Mouse (Mus musculus) neural tube, embryonic 11.5 days (tissue): ENCODE measurements around the gene Senp6. TPM values are rescaled to one million over a fixed set of nuclear protein-coding genes. Genes with fewer than 3 reads are reported as not detected.

ENCODE experiments used
- ATAC-seq: fragments of 200-750 bp; cut with Nextera tagmentation; 2 replicates; pipeline ENCODE4 v1.8.0; 2017; ENCODE audit warnings: moderate number of reproducible peaks, mild to moderate bottlenecking, moderate TSS enrichment, moderate library complexity; ENCODE audit not compliant: insufficient read depth, low FRiP score, low TSS enrichment
- DNase-seq: peaks from one replicate; pipeline ENCODE4 v3.0.0-alpha.2; 2015; ENCODE audit warnings: low spot score
- H3K27ac ChIP-seq: fragments of 300-500 bp; sonication (generic); 2 replicates; pipeline ENCODE4 v1.5.1; 2014; ENCODE audit warnings: low read depth, mild to moderate bottlenecking, low read length
- H3K27me3 ChIP-seq: fragments of 300-500 bp; sonication (generic); 2 replicates; pipeline ENCODE4 v1.6.1; 2014; ENCODE audit warnings: mild to moderate bottlenecking, low read length, mixed read lengths; ENCODE audit not compliant: control insufficient read depth, insufficient read depth
- H3K36me3 ChIP-seq: fragments of 300-500 bp; sonication (generic); 2 replicates; pipeline ENCODE4 v1.6.1; 2014; ENCODE audit warnings: mild to moderate bottlenecking, low read length, moderate library complexity, mixed read lengths; ENCODE audit not compliant: control insufficient read depth, insufficient read depth
- H3K4me1 ChIP-seq: fragments of 300-500 bp; sonication (generic); 2 replicates; pipeline ENCODE4 v1.6.1; 2014; ENCODE audit warnings: low read length, mixed read lengths; ENCODE audit not compliant: control insufficient read depth, insufficient read depth
- H3K4me2 ChIP-seq: fragments of 300-500 bp; sonication (generic); 2 replicates; pipeline ENCODE4 v1.6.1; 2014; ENCODE audit warnings: low read depth, mild to moderate bottlenecking, moderate library complexity
- H3K4me3 ChIP-seq: fragments of 300-500 bp; sonication (generic); 2 replicates; pipeline ENCODE4 v1.5.1; 2014; ENCODE audit warnings: low read depth, low read length
- H3K9ac ChIP-seq: fragments of 300-500 bp; sonication (generic); 2 replicates; pipeline ENCODE4 v1.6.1; 2014; ENCODE audit warnings: mild to moderate bottlenecking, low read length
- H3K9me3 ChIP-seq: fragments of 300-500 bp; sonication (generic); 2 replicates; pipeline ENCODE4 v1.6.1; 2016; ENCODE audit warnings: low read length; ENCODE audit not compliant: control insufficient read depth
- WGBS: fragments of 180-500 bp; shearing (Covaris S2); extraction: QIAGEN DNeasy Blood & Tissue Kit; methylation state at CpG from one replicate; pipeline ENCODE4 v1.1.7; 2014; 5-methylcytosine and 5-hydroxymethylcytosine counted together
- polyA plus RNA-seq: library from polyadenylated mRNA; unstranded; fragments of >200 nt; fragmentation: Nextera tagmentation; extraction: Ambion mirVana; gene quantifications from 2 replicates; pipeline ENCODE4 v1.2.1, GENCODE M21; 2014

The Senp6 gene
- polyA plus RNA-seq, 1 experiment from 2014 or later = 70.5 TPM

DNA sequence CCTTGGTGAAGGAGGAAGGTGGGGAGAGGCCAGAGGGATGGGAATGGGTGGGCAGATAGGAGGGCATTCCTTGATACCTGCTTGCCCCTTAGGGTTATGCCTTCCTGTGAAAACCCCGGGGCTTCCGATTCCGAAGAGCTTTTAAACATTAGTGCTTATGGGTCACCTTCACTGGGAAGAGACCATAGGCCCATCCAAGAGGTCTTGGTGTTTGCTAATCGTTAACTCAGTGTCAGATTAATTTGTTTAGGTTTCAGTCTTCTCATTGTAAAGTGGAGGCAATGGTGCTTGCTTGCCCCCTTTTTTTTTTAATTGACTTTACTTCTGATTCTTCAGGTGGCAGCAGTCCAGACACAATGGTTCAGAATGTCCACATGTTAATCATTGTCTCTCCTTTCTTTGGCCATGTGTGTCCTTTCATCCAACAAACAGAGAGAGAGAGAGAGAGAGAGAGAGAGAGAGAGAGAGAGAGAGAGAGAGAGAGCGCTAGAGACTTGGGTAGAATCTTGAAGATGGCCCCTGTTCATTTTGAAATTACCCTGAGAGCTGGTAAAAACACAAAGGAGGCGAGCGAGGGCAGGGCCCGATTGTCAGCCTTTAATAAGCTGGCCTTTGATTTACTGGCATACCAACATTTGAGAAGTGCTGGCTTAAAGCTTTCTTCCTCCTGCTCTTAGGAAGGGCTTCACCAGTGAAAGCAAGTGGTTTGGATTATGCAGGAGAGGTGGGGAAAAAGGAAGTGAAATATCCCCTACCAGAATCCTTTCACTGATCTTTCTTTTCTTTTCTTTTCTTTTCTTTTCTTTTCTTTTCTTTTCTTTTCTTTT is 105.9 kb downstream of the Senp6 start:
- no peak overlapping the region for H3K4me3 ChIP-seq
- no peaks in the 10 kb centered on the region for H3K4me1 ChIP-seq
- DNase-seq (no peak), ATAC-seq (no peak)
- H3K9ac ChIP-seq = no peak overlapping the region
- no peak overlapping the region for H3K27ac ChIP-seq
- no peaks in the 10 kb centered on the region for H3K27me3 ChIP-seq
- WGBS = 60% methylated on average over 8 of the region's 8 CpGs
- no peaks in the 10 kb centered on the region for H3K9me3 ChIP-seq
- H3K36me3 ChIP-seq = no peaks in the 10 kb centered on the region
- no peak overlapping the region for H3K4me2 ChIP-seq

DNA sequence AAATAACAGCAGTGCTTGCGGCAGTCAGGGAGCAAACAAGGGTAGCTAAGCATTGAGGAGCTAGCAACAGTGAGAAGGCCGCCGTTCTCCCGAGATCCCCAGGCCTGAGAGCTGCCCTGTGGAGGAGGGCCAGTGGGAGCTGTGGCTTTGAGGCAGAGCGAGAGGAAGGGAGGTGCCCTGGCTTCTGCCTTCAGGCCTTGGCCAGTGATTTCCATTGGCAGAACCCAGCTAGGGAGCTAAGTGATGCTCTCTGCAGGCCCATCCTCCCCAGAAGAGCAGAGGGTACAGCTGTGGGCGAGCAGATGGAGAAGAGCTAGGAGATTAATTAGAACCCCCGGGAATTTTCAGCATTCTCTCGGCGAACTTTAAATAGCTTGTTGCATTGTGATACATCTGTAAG is 106.9 kb downstream of the Senp6 start:
- H3K4me3 ChIP-seq = no peak overlapping the region
- ATAC-seq (no peak), DNase-seq (no peak)
- whole genome bisulfite sequencing = 33% methylated on average over 9 of the region's 9 CpGs
- H3K9me3 ChIP-seq = no peaks in the 10 kb centered on the region
- H3K9ac ChIP-seq = no peak overlapping the region
- no peaks in the 10 kb centered on the region for H3K36me3 ChIP-seq
- H3K27ac ChIP-seq = no peak overlapping the region
- no peak overlapping the region for H3K4me2 ChIP-seq
- H3K4me1 ChIP-seq = no peaks in the 10 kb centered on the region
- no peaks in the 10 kb centered on the region for H3K27me3 ChIP-seq

DNA sequence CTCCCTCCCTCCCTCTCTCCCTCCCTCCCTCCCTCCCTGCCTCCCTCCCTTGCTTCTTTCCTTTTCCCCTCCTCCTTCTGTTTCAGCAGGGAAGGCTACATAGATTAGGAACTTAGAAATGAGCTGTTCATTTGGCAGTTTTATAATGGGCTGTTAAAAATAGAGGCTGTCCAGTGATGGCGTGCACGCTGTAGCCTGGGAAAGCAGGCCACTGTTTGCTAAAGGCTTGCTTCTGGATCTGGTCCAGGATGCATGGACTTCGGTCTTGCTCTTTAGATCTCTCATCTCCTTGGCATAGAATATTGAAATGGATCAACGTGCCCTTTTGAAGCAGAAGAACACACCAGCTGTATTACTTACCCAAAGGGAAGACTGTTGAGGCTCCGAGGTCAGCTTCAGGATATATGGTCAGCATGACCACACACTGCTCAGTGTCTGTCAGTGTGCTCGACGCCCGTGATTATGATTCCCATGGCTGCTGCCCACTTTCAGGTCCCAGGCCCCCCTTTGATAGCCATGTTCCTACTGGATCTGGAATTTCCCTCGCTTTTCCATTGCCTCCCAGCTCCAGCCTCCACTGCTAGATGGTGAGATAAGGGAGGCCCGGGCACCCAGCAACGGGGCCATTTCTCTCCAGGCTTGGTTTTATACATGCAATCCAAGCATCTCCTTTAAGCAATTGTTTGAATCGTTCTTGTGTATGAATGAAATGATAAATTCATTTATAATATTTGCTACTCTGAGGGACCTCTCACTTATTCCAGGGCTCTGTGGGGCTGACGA is 110.2 kb downstream of the Senp6 start:
- H3K36me3 ChIP-seq = no peaks in the 10 kb centered on the region
- H3K4me3 ChIP-seq = no peak overlapping the region

DNA sequence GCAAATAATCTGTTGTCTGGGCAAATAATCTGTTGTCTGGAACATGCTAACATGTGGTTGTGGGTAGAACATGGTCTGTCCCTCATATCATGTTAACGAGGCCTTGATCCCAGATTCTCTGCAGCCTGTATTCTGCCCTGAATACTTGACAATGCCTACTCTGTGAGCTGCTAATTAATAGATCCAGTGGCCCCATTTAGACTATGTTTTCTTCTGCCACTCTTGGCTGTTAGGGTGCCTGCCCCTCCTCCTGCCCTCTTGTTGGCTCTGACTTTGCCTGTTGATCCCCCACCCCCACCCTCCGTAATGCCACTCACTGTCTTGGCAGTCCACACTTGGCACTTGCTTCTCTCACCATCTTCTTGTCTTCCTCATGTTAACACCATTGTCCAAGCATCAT is 112.0 kb downstream of the Senp6 start:
- DNase-seq (no peak), ATAC-seq (no peak)
- Histone ChIP-seq H3K27me3 (no peaks in the 10 kb centered on the region), H3K9ac (no peak overlapping the region), H3K36me3 (no peaks in the 10 kb centered on the region), H3K4me1 (no peaks in the 10 kb centered on the region), H3K4me3 (no peak overlapping the region), H3K4me2 (no peak overlapping the region), H3K9me3 (no peaks in the 10 kb centered on the region), H3K27ac (no peak overlapping the region)
- 88% methylated on average over 2 of the region's 2 CpGs for WGBS

More for the DNA sequence above, 110.2 kb downstream of the Senp6 start:
- Histone ChIP-seq H3K9ac (no peak overlapping the region), H3K4me1 (no peaks in the 10 kb centered on the region), H3K27ac (no peak overlapping the region), H3K9me3 (no peaks in the 10 kb centered on the region), H3K27me3 (no peaks in the 10 kb centered on the region), H3K4me2 (no peak overlapping the region)
- WGBS = 86% methylated on average over 13 of the region's 13 CpGs
- DNase-seq (no peak), ATAC-seq (no peak)

GRCm38 (mm10) chr9:80179688-80180087 is 113.0 kb downstream of the Senp6 start:
- ATAC-seq = no peak
- H3K4me2 ChIP-seq = no peak overlapping the region
- WGBS = 80% methylated on average over 4 of the region's 4 CpGs
- H3K36me3 ChIP-seq = no peaks in the 10 kb centered on the region
- no peak for DNase-seq
- H3K27me3 ChIP-seq = no peaks in the 10 kb centered on the region
- no peaks in the 10 kb centered on the region for H3K4me1 ChIP-seq
- H3K9ac ChIP-seq = no peak overlapping the region
- no peak overlapping the region for H3K4me3 ChIP-seq
- H3K27ac ChIP-seq = no peak overlapping the region
- H3K9me3 ChIP-seq = no peaks in the 10 kb centered on the region

GRCm38 (mm10) chr9:80180771-80181170 is 114.1 kb downstream of the Senp6 start:
- 82% methylated on average over 5 of the region's 5 CpGs for WGBS
- ATAC-seq (no peak), DNase-seq (no peak)
- no peak overlapping the region for H3K27ac ChIP-seq
- H3K27me3 ChIP-seq = no peaks in the 10 kb centered on the region
- no peaks in the 10 kb centered on the region for H3K36me3 ChIP-seq
- H3K9me3 ChIP-seq = no peaks in the 10 kb centered on the region
- H3K4me2 ChIP-seq = no peak overlapping the region
- H3K9ac ChIP-seq = no peak overlapping the region
- no peak overlapping the region for H3K4me3 ChIP-seq
- H3K4me1 ChIP-seq = no peaks in the 10 kb centered on the region

DNA sequence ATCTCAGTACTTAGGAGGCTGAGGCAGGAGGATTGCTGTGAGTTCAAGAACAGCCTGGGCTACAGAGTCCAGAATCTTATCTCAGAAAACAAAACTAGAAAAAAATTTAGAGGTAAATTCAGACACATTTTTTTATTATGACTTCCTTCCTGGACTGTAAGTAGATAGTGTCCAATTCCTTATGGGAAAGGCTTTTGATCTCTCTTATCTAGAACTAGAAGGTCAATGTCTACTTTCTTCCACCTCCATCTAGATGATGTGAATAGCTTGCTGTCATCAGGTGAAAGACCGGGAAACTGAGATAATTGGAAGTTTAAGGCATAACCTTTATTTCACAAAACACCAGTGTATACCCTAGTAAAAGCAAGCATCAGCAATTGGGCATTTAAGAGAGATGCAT is 115.0 kb downstream of the Senp6 start:
- no peak overlapping the region for H3K9ac ChIP-seq
- H3K4me3 ChIP-seq = no peak overlapping the region
- no peaks in the 10 kb centered on the region for H3K9me3 ChIP-seq
- ATAC-seq = no peak
- no peaks in the 10 kb centered on the region for H3K27me3 ChIP-seq
- 92% methylated on average over 1 of the region's 1 CpGs for WGBS
- H3K27ac ChIP-seq = no peak overlapping the region
- no peak for DNase-seq
- H3K4me2 ChIP-seq = no peak overlapping the region
- H3K36me3 ChIP-seq = no peaks in the 10 kb centered on the region
- no peaks in the 10 kb centered on the region for H3K4me1 ChIP-seq

DNA sequence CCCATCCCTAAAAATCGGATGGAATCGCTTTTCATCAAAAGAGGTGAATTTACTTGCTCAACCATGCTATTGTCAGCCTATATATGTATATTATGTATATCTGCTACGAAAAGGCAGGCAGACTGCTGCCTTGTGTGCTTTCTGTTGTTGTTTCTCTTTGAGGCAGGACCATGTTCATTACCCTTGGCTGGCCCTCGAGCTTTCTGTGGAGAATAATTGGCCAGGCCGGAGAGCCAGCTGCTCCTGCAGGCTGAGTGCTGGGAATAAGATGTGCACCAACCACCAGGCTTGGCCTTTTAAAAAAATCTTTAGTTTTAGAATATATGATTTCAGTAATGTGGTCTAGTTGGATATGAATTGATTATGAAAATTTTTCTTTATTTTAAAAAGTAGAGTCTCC is 117.4 kb downstream of the Senp6 start:
- H3K27me3 ChIP-seq = no peaks in the 10 kb centered on the region
- no peak overlapping the region for H3K9ac ChIP-seq
- DNase-seq (no peak), ATAC-seq (no peak)
- no peaks in the 10 kb centered on the region for H3K4me1 ChIP-seq
- 76% methylated on average over 5 of the region's 5 CpGs for WGBS
- H3K9me3 ChIP-seq = no peaks in the 10 kb centered on the region
- no peak overlapping the region for H3K4me3 ChIP-seq
- no peaks in the 10 kb centered on the region for H3K36me3 ChIP-seq
- no peak overlapping the region for H3K27ac ChIP-seq
- H3K4me2 ChIP-seq = no peak overlapping the region

- Histone ChIP-seq H3K27me3 (no peaks in the 10 kb centered on the region), H3K4me1 (no peaks in the 10 kb centered on the region), H3K4me2 (no peak overlapping the region), H3K36me3 (no peaks in the 10 kb centered on the region), H3K9me3 (no peaks in the 10 kb centered on the region), H3K27ac (no peak overlapping the region), H3K9ac (no peak overlapping the region), H3K4me3 (no peak overlapping the region)
- DNase-seq (no peak), ATAC-seq (peak; percentile 2; the same call in 1 of the 2 replicates)
- 61% methylated on average over 3 of the region's 3 CpGs for WGBS
Measured at GRCm38 (mm10) chr9:80185737-80186136, 119.0 kb downstream of the Senp6 start.
